Mouse (Mus musculus): ENCODE measurements around the gene Os9. TPM values are rescaled to one million over a fixed set of nuclear protein-coding genes. Genes with fewer than 3 reads are reported as not detected.

Os9 gene
- polyA plus RNA-seq, 1 experiment = 106 TPM

GRCm38 (mm10) chr10:127056490-127056889, 64.4 kb downstream of the Os9 start:
- no peak for TF ChIP-seq CTCF (IDR thresholded peaks at IDR 0.05; ENCODE audit: extremely low read depth, insufficient read depth, low read length)
- TF ChIP-seq POLR2A (IDR thresholded peaks at IDR 0.05; ENCODE audit: extremely low read depth, insufficient read depth, low read length) = no peak
- Histone ChIP-seq H3K27ac (ENCODE audit: insufficient read depth, low read length) (no peak overlapping the region), H3K4me1 (ENCODE audit: control insufficient read depth, insufficient read depth, low read length) (no peaks in the 10 kb centered on the region; the same call in 1 of the 2 replicates), H3K4me3 (ENCODE audit: insufficient read depth, low read length) (no peak overlapping the region)

DNA sequence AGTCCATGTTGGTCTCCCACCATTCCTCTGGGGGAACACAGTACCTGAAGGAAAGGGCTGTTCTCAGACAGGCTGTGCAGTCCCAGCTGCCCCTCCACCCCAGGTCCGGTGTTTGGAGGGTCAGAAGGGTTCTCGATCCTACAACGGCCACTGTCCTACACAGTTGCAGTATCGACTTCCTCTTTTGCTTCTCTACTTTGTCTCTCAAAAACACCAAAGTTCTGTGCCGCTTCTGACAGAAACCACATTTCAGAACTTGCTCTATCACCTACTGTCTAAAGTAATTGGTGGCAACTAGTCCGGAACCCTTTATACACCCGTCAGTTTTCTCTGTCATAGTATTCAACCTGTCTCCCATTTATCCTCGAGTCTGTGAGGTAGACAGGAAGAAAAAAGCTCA, 65.5 kb downstream of the Os9 start:
- TF ChIP-seq CTCF (IDR thresholded peaks at IDR 0.05; ENCODE audit: extremely low read depth, insufficient read depth, low read length) (no peak), POLR2A (IDR thresholded peaks at IDR 0.05; ENCODE audit: extremely low read depth, insufficient read depth, low read length) (no peak)
- Histone ChIP-seq H3K27ac (ENCODE audit: insufficient read depth, low read length) (no peak overlapping the region), H3K4me3 (ENCODE audit: insufficient read depth, low read length) (no peak overlapping the region), H3K4me1 (ENCODE audit: control insufficient read depth, insufficient read depth, low read length) (no peaks in the 10 kb centered on the region; the same call in 1 of the 2 replicates)

- Histone ChIP-seq H3K4me3 (ENCODE audit: insufficient read depth, low read length) (no peak overlapping the region), H3K27ac (ENCODE audit: insufficient read depth, low read length) (no peak overlapping the region), H3K4me1 (ENCODE audit: control insufficient read depth, insufficient read depth, low read length) (no peaks in the 10 kb centered on the region; the same call in 1 of the 2 replicates)
- TF ChIP-seq POLR2A (IDR thresholded peaks at IDR 0.05; ENCODE audit: extremely low read depth, insufficient read depth, low read length) = no peak
- no peak for TF ChIP-seq CTCF (IDR thresholded peaks at IDR 0.05; ENCODE audit: extremely low read depth, insufficient read depth, low read length)
Observed at GRCm38 (mm10) chr10:127054646-127055045, 66.3 kb downstream of the Os9 start.

- Histone ChIP-seq H3K4me3 (ENCODE audit: insufficient read depth, low read length) (no peak overlapping the region), H3K4me1 (ENCODE audit: control insufficient read depth, insufficient read depth, low read length) (no peaks in the 10 kb centered on the region), H3K27ac (ENCODE audit: insufficient read depth, low read length) (no peak overlapping the region)
- TF ChIP-seq POLR2A (IDR thresholded peaks at IDR 0.05; ENCODE audit: extremely low read depth, insufficient read depth, low read length) (no peak), CTCF (IDR thresholded peaks at IDR 0.05; ENCODE audit: extremely low read depth, insufficient read depth, low read length) (no peak)
Observed at GRCm38 (mm10) chr10:127050119-127050474, 70.8 kb downstream of the Os9 start.

- Histone ChIP-seq H3K4me3 (ENCODE audit: insufficient read depth, low read length) (no peak overlapping the region), H3K27ac (ENCODE audit: insufficient read depth, low read length) (no peak overlapping the region)
- TF ChIP-seq POLR2A (IDR thresholded peaks at IDR 0.05; ENCODE audit: extremely low read depth, insufficient read depth, low read length) (no peak), CTCF (IDR thresholded peaks at IDR 0.05; ENCODE audit: extremely low read depth, insufficient read depth, low read length) (no peak)
Observed at GRCm38 (mm10) chr10:127049395-127050118, 71.4 kb downstream of the Os9 start.

DNA sequence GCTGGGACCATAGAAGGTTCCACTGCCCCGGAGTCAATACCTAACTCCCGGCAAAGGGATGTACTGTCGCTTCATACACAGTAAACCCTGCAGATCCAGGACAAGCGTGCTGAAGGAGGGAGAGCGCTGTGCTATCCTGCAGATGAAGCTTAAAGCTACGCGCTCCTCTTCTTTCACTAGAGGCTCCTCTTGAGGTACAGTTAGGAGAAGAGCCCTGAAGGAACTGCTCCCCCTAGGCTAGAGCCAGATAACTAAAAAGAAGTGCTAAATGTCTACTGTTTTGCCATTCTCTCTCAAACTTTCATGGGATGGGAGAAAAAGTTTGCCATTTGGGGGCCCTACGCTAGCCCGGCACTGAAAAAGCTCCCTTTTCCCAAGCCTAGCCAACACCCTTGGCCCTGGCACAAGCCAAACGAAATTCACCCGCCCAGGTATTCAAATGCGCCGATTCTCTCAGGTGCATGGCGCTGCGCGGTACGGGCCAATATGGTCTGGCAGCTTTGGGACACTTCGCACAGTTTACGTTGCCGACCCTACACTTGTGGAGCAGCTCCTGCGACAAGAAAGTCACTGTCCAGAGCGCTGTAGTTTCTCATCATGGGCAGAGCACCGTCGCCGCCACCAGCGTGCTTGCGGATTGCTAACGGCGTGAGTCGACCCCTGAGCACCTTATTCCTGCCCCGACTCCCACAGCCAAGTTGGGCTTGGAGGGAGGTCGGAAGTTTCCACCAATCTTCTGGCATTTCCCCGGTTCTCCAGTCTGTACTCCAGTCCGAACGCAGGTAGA, 72.1 kb downstream of the Os9 start:
- no peaks in the 10 kb centered on the region for H3K4me1 ChIP-seq (ENCODE audit: control insufficient read depth, insufficient read depth, low read length)
- no peak overlapping the region for H3K27ac ChIP-seq (ENCODE audit: insufficient read depth, low read length)
- no peak overlapping the region for H3K4me3 ChIP-seq (ENCODE audit: insufficient read depth, low read length)
- TF ChIP-seq POLR2A (IDR thresholded peaks at IDR 0.05; ENCODE audit: extremely low read depth, insufficient read depth, low read length) = no peak
- no peak for TF ChIP-seq CTCF (IDR thresholded peaks at IDR 0.05; ENCODE audit: extremely low read depth, insufficient read depth, low read length)

More at GRCm38 (mm10) chr10:127049395-127050118, 71.4 kb downstream of the Os9 start:
- H3K4me1 ChIP-seq (ENCODE audit: control insufficient read depth, insufficient read depth, low read length) = no peaks in the 10 kb centered on the region

GRCm38 (mm10) chr10:127047954-127048353, 73.0 kb downstream of the Os9 start, which contains the start of gene Cyp27b1:
TSS of gene Cyp27b1 (plus strand) at chr10:127048250.
- TF ChIP-seq POLR2A (IDR thresholded peaks at IDR 0.05; ENCODE audit: extremely low read depth, insufficient read depth, low read length) = no peak
- Histone ChIP-seq H3K4me1 (ENCODE audit: control insufficient read depth, insufficient read depth, low read length) (no peaks in the 10 kb centered on the region), H3K27ac (ENCODE audit: insufficient read depth, low read length) (no peak within 1 kb of the TSS), H3K4me3 (ENCODE audit: insufficient read depth, low read length) (no peak within 1 kb of the TSS)

Other genes starting within 250 kb of the Os9 start
- gene Atp23, start 219.8 kb downstream of the Os9 start, polyA plus RNA-seq (2012; rRNA removed) = 10.3 and 10.4 TPM in 2 replicates
- 76.5 TPM in 2 replicates for gene Ctdsp2, start 142.4 kb downstream of the Os9 start, polyA plus RNA-seq (2012; rRNA removed)
- 0.11 and 0.19 TPM in 2 replicates for gene Avil, start 120.4 kb downstream of the Os9 start, polyA plus RNA-seq (2012; rRNA removed)
- gene Tsfm, start 90.3 kb downstream of the Os9 start, polyA plus RNA-seq (2012; rRNA removed) = 34.6 and 36.2 TPM in 2 replicates
- gene Mettl1, start 79.7 kb downstream of the Os9 start, polyA plus RNA-seq (2012; rRNA removed) = 14.0 and 14.6 TPM in 2 replicates
- 0.19 and 0.21 TPM in 2 replicates for gene Eef1akmt3, start 79.6 kb downstream of the Os9 start, polyA plus RNA-seq (2012; rRNA removed)
- 0.67 and 0.78 TPM in 2 replicates for gene Cyp27b1, start 72.9 kb downstream of the Os9 start, polyA plus RNA-seq (2012; rRNA removed)
- 11.8 TPM in 2 replicates for gene March9, start 60.9 kb downstream of the Os9 start, polyA plus RNA-seq (2012; rRNA removed)
- 134 and 139 TPM in 2 replicates for gene Cdk4, start 57.6 kb downstream of the Os9 start, polyA plus RNA-seq (2012; rRNA removed)
- gene Tspan31, start 50.9 kb downstream of the Os9 start, polyA plus RNA-seq (2012; rRNA removed) = 81.3 and 88.3 TPM in 2 replicates
- gene Agap2, start 45.8 kb downstream of the Os9 start, polyA plus RNA-seq (2012; rRNA removed) = 383 and 414 TPM in 2 replicates
- gene B4galnt1, start 44.1 kb upstream of the Os9 start, polyA plus RNA-seq (2012; rRNA removed) = 127 and 129 TPM in 2 replicates
- gene Slc26a10, start 59.5 kb upstream of the Os9 start, polyA plus RNA-seq (2012; rRNA removed) = 8.7 TPM in 2 replicates
- 225 and 288 TPM in 2 replicates for gene Arhgef25, start 69.0 kb upstream of the Os9 start, polyA plus RNA-seq (2012; rRNA removed)
- gene Dtx3, start 74.6 kb upstream of the Os9 start, polyA plus RNA-seq (2012; rRNA removed) = 371 and 407 TPM in 2 replicates
- 116 and 117 TPM in 2 replicates for gene Pip4k2c, start 90.5 kb upstream of the Os9 start, polyA plus RNA-seq (2012; rRNA removed)
- 1,251 and 1,302 TPM in 2 replicates for gene Kif5a, start 142.2 kb upstream of the Os9 start, polyA plus RNA-seq (2012; rRNA removed)
- 304 and 309 TPM in 2 replicates for gene Dctn2, start 145.2 kb upstream of the Os9 start, polyA plus RNA-seq (2012; rRNA removed)
- 35.1 TPM in 2 replicates for gene Mbd6, start 167.9 kb upstream of the Os9 start, polyA plus RNA-seq (2012; rRNA removed)
- gene Mars, start 190.7 kb upstream of the Os9 start, polyA plus RNA-seq (2012; rRNA removed) = 71.6 and 75.6 TPM in 2 replicates
- 1.2 and 1.4 TPM in 2 replicates for gene Arhgap9, start 200.8 kb upstream of the Os9 start, polyA plus RNA-seq (2012; rRNA removed)
- gene Gli1, start 220.8 kb upstream of the Os9 start, polyA plus RNA-seq (2012; rRNA removed) = 2.3 and 2.6 TPM in 2 replicates
- 0.10 and 0.19 TPM in 2 replicates for gene Inhbe, start 233.3 kb upstream of the Os9 start, polyA plus RNA-seq (2012; rRNA removed)
- not detected in 2 replicates for gene Inhbc, start 249.3 kb upstream of the Os9 start, polyA plus RNA-seq (2012; rRNA removed)

All from cortical plate, adult 2 months (tissue).